Mouse (Mus musculus): Measurements from ENCODE around the gene 9330182L06Rik.
A peak's percentile ranks its signal among the peaks of the same experiment; 100 is the strongest.

The 9330182L06Rik gene

GRCm38 (mm10) chr5:9361982-9362661, 96.2 kb downstream of the 9330182L06Rik start:
- DNase-seq (ENCODE audit: low read depth, low spot score) = no peak

- no peak for DNase-seq (ENCODE audit: low read depth, low spot score)
Observed at GRCm38 (mm10) chr5:9364937-9365336, 99.0 kb downstream of the 9330182L06Rik start.

- no peak for DNase-seq (ENCODE audit: low read depth, low spot score)
Observed at GRCm38 (mm10) chr5:9367920-9368692, 102.2 kb downstream of the 9330182L06Rik start.

GRCm38 (mm10) chr5:9371127-9371526, 105.2 kb downstream of the 9330182L06Rik start:
- no peak for DNase-seq (ENCODE audit: low read depth, low spot score)

- DNase-seq (ENCODE audit: low read depth, low spot score) = no peak
Observed at GRCm38 (mm10) chr5:9373341-9373740, 107.4 kb downstream of the 9330182L06Rik start.

- DNase-seq (ENCODE audit: low read depth, low spot score) = no peak
Observed at GRCm38 (mm10) chr5:9389968-9390367, 124.0 kb downstream of the 9330182L06Rik start.

- DNase-seq (ENCODE audit: low read depth, low spot score) = no peak
Observed at GRCm38 (mm10) chr5:9391858-9392393, 126.0 kb downstream of the 9330182L06Rik start.

- no peak for DNase-seq (ENCODE audit: low read depth, low spot score)
Observed at GRCm38 (mm10) chr5:9417098-9417497, 151.2 kb downstream of the 9330182L06Rik start.

GRCm38 (mm10) chr5:9417802-9418201, 151.9 kb downstream of the 9330182L06Rik start:
- no peak for DNase-seq (ENCODE audit: low read depth, low spot score)

GRCm38 (mm10) chr5:9419964-9420363, 154.0 kb downstream of the 9330182L06Rik start:
- DNase-seq (ENCODE audit: low read depth, low spot score) = peak; percentile 19

GRCm38 (mm10) chr5:9424464-9424863, 158.5 kb downstream of the 9330182L06Rik start:
- no peak for DNase-seq (ENCODE audit: low read depth, low spot score)

GRCm38 (mm10) chr5:9427165-9427564, 161.2 kb downstream of the 9330182L06Rik start:
- no peak for DNase-seq (ENCODE audit: low read depth, low spot score)

GRCm38 (mm10) chr5:9427581-9428241, 161.8 kb downstream of the 9330182L06Rik start:
- DNase-seq (ENCODE audit: low read depth, low spot score) = peak; percentile 69

- no peak for DNase-seq (ENCODE audit: low read depth, low spot score)
Observed at GRCm38 (mm10) chr5:9428728-9429127, 162.8 kb downstream of the 9330182L06Rik start.

- DNase-seq (ENCODE audit: low read depth, low spot score) = peak; percentile 43
Observed at GRCm38 (mm10) chr5:9446146-9446545, 180.2 kb downstream of the 9330182L06Rik start.

GRCm38 (mm10) chr5:9448931-9449330, 183.0 kb downstream of the 9330182L06Rik start:
- no peak for DNase-seq (ENCODE audit: low read depth, low spot score)

GRCm38 (mm10) chr5:9449570-9449969, 183.7 kb downstream of the 9330182L06Rik start:
- no peak for DNase-seq (ENCODE audit: low read depth, low spot score)

GRCm38 (mm10) chr5:9453298-9453697, 187.4 kb downstream of the 9330182L06Rik start:
- DNase-seq (ENCODE audit: low read depth, low spot score) = no peak

- no peak for DNase-seq (ENCODE audit: low read depth, low spot score)
Observed at GRCm38 (mm10) chr5:9477587-9477986, 211.7 kb downstream of the 9330182L06Rik start.

- DNase-seq (ENCODE audit: low read depth, low spot score) = no peak
Observed at GRCm38 (mm10) chr5:9495456-9495855, 229.5 kb downstream of the 9330182L06Rik start.

- no peak for DNase-seq (ENCODE audit: low read depth, low spot score)
Observed at GRCm38 (mm10) chr5:9497235-9497634, 231.3 kb downstream of the 9330182L06Rik start.

- DNase-seq (ENCODE audit: low read depth, low spot score) = no peak
Observed at GRCm38 (mm10) chr5:9511027-9511426, 245.1 kb downstream of the 9330182L06Rik start.
